Mouse (Mus musculus): ENCODE measurements at regions not wholly inside any gene's neighbourhood (a gene's known extent, or its start where the extent isn't known, plus 50 kb on each side); places are given as distances from the start of the nearest gene placed in this dataset.

DNA sequence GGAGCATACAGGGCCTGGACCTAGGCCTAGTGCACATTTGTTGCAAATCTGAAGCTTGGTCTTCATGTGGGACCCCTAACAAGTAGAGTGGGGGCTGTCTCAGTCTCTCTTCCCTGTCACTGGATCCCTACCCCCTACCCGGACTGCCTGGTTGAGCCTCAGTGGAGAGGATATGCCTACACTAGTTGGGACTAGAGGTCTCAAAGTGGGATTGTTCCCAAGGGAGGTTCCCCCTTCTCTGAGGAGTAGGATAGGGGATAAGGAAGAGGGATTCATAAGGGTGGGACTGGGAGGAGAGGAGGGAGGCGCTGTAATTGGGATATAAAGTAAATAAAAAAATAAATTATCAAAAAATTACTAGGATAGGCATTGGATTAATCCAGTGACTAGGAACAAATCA is 464.0 kb upstream of the Map3k7 start:
- no peak for DNase-seq (ENCODE audit: low spot score)

DNA sequence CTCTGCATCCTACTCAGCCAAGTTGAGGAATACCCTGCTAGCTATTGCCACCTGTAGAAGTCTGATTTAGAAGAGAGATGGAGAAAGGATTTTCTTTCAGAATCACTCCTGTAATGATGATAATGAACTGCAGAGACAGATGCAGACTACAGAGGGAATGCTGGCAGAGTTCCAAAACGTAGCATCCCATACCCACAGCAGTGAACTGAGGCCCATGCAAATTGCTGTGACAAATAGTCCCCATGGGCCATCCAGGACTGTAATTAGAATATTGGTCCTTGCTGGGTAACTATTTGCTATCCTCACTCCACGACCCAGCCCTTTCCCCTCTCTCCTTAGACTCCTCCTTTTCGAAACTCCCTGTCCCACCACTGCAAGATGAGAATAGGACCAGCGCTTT is 463.5 kb upstream of the Map3k7 start:
- no peak for DNase-seq (ENCODE audit: low spot score)

DNA sequence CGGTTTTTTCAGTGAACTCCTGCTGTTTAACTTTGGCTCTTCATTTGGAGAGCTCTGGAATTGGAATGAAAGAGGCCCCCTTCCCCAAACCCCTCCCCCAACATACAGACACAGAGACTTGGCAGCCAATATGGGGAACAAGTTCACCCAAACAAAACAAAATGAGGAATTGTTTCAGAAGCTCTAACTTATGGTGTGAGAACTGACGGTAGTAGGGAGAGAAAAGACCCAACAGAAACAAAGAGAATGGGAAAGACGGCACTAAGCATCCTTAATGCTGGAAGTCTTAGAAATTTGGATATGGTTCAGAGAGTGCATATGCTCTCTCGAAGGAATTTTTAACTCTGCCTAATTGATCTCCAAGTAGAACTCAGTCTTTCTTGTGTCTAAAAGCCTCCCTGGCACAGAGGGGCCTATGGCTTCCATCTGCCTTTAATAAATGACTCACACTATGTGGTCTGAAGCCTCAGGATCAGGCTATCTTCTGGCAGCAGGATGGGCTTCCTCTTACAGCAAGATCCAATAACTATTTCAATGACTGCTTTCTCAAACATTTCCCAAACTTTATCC is 438.2 kb upstream of the Map3k7 start:
- DNase-seq (ENCODE audit: low spot score), result no peak

DNA sequence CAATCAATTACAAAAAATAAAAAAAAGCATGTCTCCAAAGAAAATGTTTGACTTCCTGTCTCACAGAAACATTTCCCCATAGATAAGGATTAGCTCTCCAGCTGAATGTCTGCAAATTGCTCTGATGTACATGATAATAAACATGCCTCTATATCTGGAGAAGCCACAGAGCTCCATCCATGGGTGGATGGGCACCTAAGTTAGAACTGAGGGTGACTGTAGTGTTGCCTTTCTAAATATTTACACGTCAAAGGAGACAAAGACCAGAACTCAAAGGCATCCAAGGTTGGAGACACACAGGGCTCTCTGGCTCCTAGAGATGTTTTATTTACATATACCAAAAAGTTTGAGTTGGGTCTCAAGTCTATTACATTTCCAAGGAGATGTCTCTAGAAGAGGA is 427.1 kb upstream of the Map3k7 start:
- DNase-seq (ENCODE audit: low spot score), result no peak

DNA sequence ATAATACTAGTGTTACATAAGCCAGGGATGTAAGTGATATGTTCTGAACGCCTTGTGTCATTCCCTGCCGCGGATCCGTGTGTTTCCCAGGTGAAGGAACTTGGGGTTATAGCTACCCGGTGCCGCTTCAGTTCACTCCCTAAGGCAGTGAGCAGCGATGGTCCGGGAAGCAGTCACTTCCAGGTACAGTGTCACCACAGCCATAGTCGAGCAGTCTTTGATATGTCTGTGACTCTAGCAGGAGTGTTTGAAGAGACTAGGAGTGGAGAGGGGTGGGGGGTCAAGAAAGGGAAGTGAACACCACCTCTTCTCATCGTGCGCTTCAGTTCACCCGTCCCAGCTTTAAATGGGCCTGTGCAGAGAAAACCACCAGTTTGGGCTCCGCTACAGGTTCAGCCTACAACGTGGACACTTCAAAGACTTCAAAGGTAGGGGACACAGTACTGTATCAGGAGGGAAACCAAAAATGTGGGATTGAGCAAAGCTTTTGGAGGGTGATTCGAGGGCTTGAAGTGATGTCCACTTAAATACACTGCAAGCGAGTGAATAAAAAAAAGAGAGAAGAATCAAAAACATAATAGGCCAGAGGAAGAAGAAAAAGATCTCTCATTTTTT is 410.0 kb upstream of the Map3k7 start:
- no peak for DNase-seq (ENCODE audit: low spot score)

DNA sequence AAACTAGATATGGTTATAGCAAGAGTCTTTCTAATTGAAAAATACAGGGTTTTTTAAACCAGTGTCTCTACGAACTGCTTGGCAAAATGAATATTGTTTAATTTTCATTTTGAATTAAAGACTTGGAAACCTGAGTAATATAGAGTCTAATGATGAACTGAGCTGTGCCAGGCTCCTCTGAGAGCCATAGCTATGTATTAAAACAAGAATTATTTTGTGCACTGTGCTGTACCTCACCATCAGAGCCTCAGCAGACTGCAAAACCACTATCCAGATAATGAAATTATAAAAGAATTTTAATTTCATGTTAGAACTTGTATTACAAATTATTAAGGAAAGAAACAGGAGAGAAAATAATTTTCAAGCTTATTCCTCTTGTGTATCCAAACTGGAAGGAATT is 408.8 kb upstream of the Map3k7 start:
- DNase-seq (ENCODE audit: low spot score), result no peak

DNA sequence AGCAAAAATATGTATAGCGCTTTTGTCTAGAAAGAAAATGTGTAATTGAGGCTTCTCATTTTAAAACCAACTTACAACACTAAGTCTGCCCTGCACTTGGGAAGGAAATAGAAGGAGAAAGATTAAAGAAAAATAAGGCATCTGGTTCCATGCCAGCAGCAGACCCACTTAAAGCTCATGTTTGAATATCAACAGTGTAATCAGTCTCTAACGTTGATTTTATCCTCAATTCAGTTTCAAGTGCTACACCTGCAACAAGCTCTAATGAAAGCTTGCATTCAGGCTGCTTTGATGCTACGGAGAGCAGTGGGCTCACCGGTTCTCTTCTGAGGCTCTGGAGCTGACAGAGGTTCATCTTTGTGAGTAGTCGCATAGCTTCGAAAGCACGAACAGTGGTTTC is 406.6 kb upstream of the Map3k7 start:
- no peak for DNase-seq (ENCODE audit: low spot score)

DNA sequence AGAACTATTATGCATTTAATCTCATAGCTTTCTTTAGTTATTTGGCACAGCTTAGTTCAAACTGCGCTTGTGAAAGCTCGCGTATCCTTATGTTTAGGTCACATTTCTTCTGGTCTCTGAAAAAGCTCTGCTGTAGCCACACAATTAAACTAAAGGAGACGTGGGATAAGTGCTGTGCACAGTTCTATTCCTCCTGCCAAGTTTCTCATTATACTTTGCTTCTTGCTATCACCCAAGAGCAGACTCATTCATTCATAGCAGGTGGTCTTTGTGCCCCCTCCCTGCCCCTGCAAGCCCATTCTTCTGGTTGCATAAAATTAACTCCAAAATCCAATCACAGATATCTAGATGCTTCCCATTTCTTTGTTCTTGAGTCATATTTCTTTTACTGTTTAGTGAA is 403.6 kb upstream of the Map3k7 start:
- DNase-seq (ENCODE audit: low spot score), result no peak

DNA sequence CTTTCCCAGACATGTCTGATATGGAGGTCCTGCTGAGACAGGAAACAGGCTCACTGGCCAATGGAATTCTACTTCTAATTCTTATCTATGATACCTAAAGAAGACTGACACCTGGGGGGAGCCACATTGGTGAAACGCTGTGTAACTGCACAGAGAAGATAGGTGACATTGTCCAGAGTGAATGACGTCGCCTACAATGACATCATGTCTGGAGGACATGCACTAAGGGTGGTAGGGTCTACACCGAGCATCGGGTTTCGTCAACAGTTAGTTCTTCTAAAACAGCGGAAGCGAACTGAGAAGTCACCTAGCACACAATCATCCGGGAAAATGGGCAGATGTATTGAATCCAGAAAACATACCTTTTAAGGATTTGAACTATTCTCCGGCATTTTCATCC is 402.7 kb upstream of the Map3k7 start:
- no peak for DNase-seq (ENCODE audit: low spot score)

DNA sequence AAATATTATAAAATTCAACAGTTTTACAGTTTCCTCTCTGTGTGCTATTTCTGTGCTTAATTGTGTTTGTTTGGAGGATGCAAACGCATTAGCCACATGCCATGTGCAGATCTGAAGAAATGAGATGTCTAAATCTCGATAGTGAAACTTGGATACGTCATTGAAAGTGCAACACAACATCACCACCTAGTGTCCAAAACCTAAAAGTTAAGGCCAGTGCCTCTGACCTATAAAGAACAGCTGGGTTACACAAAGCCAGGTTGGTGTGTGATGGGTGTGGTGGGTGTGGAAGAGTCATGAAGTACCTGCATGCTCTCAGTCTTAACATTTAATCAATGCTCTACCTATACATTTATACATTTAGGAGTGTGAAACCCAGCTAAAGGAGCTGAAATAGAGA is 402.1 kb upstream of the Map3k7 start:
- DNase-seq (ENCODE audit: low spot score), result peak; percentile 18

DNA sequence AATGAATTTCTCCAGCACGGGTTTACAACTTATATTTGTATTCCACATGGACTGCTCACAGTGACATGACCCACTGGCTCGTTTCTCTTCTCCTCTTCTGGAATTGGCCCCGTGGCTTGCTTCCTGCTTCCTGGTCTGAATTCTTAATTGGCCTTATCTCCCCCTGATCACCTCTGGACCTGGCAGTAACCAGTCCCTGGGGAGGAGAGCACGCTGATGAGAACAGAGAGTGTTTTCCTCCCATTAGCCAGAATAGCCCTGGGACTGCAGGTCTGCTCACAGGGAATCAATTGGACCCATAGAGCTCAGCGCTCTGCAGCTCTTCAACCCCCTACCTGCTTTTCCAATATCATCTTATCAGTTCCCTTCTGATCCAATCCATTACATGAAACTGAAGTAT is 397.7 kb upstream of the Map3k7 start:
- no peak for DNase-seq (ENCODE audit: low spot score)

DNA sequence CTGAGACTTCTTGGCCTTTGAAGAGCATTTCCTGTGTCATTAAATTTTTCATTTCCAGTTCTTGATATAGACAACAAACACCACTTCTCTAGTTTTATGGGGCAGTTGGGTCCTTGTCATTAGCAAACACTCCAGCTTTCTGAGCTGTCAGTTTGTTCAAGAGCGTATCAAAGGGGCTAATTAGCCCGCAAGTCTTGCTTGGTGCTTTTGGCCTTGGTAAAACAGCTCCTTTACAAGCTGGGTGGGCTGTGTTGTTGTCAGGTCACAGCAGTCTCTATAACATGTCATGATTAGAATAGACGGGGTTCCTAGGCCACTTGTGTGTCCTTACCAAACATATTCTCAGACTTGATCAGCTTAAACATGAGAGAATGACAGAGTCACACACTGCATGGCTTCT is 397.1 kb upstream of the Map3k7 start:
- no peak for DNase-seq (ENCODE audit: low spot score)

DNA sequence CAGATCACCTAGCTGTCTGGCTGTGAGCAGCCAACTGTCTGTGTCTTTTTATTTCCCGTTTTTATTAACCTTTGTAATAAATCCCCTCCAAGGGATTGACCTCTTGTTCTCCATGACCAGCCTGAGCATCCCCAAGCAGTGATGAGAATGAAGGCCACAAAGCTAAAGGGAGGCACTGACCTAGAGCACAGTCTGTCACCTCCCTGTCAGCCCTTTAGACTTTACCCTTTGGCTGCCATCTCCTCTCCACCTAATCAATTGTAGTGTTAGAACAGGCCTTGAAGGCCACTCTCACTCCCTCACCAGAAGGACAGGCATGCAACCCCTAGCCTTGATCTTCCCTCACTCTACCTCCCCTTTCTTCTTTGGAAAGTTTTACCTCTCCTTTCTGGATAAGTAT is 394.2 kb upstream of the Map3k7 start:
- DNase-seq (ENCODE audit: low spot score), result no peak

DNA sequence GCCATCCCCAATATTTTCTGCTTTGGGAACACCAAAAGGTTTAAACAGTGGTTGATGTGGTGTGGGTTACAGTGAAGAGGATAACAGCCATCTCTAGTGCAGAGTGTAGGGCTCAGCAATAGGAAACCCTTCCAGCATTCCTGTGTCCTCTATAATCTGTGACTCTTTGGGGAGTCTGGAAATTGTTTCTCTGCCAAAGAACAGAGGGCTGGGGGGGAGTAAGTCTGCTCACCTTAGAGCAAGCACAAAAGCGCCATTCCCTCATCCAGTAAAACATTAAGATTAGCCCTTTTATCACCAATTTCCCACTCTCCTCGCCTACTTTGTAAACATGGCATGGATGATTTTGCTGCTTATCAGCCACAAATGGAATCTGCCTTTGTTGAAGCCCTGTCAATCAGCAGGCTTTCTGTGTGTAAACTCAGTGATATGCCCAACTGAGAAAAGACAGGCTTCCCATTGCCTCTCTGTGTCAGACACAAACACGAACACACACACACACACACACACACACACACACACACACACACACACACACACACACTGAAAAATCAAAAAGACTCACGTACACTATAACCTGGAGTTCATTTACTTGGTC is 386.8 kb upstream of the Map3k7 start:
- no peak for DNase-seq (ENCODE audit: low spot score)

DNA sequence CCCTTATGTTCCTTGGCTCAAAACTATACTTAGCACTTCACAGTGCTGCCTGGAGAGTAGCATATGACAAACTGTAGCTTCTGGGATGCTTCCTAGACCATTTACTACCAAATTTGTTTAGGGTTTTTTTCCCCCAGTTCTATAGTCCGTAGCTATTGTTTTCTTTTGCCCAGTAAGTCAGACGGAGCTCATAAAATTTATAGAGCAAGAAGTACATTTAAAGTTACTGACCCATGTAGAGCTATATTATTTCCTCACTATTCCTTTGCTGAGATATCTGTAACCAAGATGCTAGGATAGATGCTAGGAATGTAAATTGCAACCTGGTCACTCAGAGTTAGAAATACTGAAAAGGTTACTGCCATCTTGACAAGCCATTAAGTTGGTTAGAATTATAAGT is 380.4 kb upstream of the Map3k7 start:
- DNase-seq (ENCODE audit: low spot score), result no peak

DNA sequence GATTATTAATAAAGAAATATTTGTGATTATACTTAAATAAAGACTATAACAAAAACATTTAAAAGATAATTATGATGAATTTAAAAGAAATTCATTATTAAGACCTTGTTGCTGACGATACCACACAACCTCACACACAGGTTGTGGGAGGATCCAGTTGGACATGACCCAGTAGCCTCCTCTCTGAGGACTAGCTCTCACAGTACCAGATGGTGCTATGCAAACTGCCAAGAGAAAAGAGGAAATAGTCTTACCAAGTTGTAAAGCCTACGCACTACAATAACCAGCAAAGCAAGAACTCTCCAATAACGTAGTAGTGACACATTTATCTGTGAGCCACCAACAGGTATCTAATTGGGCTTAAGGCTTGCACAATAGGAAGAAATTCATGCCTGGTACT is 379.7 kb upstream of the Map3k7 start:
- DNase-seq (ENCODE audit: low spot score), result no peak

DNA sequence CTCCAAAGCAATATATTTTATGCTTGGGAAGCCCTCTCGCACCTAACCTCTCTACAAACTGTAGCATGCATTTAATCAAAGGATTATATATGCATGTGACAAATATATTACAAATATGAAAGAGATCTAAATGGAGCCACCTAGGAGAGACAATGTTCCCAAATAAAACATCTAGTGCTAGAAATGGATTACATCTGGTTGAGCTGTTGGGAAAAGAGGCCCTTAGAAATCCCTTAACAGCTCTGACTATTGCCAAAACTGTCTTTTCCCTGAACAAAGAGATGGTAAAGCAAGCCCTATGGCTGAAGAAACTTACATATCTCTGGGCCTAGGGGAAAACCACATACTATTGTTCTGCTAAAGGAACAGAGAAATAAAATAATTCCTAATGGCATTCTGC is 369.8 kb upstream of the Map3k7 start:
- DNase-seq (ENCODE audit: low spot score), result no peak

DNA sequence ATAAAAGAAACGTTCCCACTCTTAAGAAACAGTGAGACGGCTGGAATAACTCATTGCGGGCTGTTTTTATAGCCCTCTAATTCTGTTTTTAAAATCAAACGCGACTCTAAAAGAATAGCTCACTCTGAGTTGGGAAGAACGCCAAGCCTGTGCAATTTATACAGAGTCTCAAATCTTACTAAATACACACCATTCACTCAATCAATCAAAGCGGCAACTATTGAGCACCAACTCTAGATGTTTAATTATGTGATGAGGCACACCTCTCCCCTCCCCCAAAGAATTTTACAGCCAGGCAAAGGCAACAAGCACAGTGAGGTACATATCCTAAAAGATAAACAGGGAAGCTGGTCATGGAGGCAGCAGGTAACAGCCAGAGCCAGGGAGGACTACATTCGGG is 362.4 kb upstream of the Map3k7 start:
- no peak for DNase-seq (ENCODE audit: low spot score)

DNA sequence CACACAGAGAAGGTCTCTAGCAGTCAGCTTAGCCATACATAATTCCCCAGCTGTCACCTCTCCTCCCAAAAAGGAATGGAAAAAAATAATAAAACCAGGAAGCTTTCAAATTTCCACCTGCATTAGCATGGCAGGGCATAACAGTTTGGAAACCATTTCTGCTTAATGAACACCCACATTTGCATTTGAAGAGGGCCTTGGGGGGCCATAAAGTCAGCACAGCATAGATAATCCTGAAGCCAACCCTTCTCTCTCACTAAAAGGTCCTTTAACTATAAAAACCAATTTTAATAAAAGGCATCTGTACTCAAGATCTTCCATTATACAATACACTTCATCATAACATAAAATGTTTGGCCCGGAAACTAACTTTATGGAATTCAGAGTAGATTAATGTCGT is 360.1 kb upstream of the Map3k7 start:
- DNase-seq (ENCODE audit: low spot score), result no peak

DNA sequence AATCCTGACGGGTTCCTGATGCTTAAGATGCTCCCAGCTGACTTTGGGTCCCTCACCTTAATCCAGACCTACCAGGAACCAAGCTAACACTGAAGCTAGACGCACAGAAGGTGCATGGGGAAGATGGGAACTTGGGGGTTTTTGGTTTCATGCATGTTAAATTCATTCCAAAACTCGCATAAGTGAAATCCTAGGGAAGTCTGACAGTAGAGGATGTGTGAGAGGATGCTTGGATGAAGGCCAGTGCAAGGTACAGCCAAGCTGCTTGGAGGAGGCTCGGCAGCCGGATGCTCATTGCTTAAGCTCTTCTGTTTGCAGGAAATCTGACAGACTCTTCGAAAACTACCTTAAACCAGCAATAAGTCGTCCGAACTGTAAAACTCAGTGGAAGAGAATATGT is 355.1 kb upstream of the Map3k7 start:
- no peak for DNase-seq (ENCODE audit: low spot score)

DNA sequence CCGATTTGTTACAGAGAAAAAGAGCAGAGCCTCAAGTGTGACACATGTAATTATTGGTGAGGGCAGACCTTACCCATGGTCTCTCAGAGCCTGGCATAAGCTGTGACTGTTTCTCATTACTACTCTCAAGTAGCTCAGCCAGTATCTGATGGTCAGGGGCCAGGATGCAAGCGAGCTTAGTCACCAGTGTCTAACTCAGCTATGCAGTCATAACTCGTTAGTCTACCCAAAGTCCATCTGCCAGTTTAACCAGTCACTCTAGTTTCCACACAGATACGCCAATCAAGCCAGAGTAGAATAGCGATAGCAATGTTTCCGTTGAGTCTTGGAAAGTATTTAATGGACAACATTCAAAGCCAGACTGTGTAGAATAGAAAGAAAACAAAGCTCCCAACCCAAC is 354.3 kb upstream of the Map3k7 start:
- no peak for DNase-seq (ENCODE audit: low spot score)

DNA sequence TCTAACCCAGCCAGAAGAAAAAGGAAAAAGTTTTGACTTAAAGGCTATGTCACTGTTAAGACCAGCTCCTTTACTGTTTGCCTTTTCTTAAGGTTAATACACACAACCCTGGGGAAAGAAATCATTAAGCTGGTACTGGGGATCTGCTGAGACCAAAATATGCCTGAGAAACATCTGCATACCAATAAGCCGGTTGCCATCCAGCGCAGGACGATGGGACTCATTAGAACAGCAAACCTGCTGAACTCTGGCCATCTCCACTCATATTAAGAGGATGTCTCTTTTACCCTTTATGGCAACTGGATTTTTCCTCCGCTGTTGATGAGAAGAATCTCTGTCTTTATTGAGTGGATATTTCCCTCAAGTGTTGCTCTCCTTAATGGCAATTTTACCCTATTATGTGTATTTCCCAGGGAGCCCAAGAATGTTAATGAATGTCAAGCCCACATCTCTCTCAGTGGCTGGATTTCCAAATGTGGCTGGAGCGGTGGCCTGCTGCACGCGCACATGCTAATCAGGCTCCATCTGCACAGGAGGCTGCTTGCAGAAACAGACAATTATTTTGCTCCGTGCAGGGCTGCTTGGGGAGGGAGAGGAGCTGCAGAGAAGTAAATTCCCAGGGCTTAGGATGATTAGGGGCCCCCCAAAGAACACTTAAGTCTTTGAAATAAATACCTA is 351.6 kb upstream of the Map3k7 start:
- no peak for DNase-seq (ENCODE audit: low spot score)

DNA sequence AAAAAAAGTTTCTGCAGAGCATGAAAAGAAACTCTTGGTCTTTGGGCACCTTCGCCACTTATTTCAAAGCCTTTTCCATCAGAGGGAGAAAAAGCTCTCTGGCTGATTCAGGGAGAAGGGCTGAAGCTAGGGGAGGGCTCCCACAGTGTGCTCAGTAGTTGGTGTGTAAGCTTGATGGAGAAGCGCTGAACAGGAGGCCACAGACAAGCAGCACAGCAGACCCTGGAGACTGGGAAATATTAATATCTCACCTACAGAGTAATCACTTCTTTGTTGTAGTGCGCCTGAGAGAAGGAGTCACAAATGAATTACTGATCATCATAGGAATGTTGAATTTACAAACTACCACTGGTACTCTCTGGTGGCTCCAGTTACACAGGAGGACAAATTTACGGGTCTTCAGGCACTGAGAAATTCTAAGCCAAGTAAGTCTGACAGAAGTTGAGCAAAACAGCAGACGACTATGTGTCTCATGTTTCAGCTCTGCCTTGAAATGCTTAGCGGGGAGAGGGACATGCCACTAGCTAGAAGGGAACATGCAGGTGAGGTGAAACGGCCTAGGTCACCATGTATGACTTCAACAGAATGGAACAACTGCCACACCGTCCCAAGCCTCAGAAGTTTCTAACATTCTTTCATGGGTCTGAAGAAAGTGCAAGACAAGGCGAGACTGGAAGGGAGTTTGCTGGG is 350.9 kb upstream of the Map3k7 start:
- no peak for DNase-seq (ENCODE audit: low spot score)
